In genomic region chr4:83587563-83587962, GRCm38 (mm10) we compare ENCODE assay signal across 19 mouse cellular contexts.
"Had no signal": no experiment of that assay in that cellular context is flagged by ENCODE, and none has a peak within 500 bp of the region (broad histone marks: within the 10 kb centered on the region; RNA-seq: fewer than 3 reads in every experiment).

No protein-coding gene starts in this region.

- H3K4me1 ChIP-seq: kidney, embryonic 15.5 days; liver, embryonic 13.5 days; midbrain, embryonic 12.5 days; midbrain, embryonic 15.5 days; neural tube, embryonic 12.5 days; neural tube, embryonic 15.5 days had no signal

- H3K27me3 ChIP-seq: kidney, embryonic 15.5 days; liver, embryonic 13.5 days; midbrain, embryonic 12.5 days; midbrain, embryonic 15.5 days; neural tube, embryonic 12.5 days; neural tube, embryonic 15.5 days had no signal

- H3K9me3 ChIP-seq: kidney, embryonic 15.5 days; liver, embryonic 13.5 days; midbrain, embryonic 12.5 days; midbrain, embryonic 15.5 days; neural tube, embryonic 12.5 days; neural tube, embryonic 15.5 days had no signal

- H3K9ac ChIP-seq: kidney, embryonic 15.5 days; liver, embryonic 13.5 days; midbrain, embryonic 12.5 days; midbrain, embryonic 15.5 days; neural tube, embryonic 12.5 days; neural tube, embryonic 15.5 days had no signal

- H3K36me3 ChIP-seq: kidney, embryonic 15.5 days; liver, embryonic 13.5 days; midbrain, embryonic 12.5 days; midbrain, embryonic 15.5 days; neural tube, embryonic 12.5 days; neural tube, embryonic 15.5 days had no signal

- H3K4me2 ChIP-seq: kidney, embryonic 15.5 days; liver, embryonic 13.5 days; midbrain, embryonic 12.5 days; midbrain, embryonic 15.5 days; neural tube, embryonic 12.5 days; neural tube, embryonic 15.5 days had no signal

- ATAC-seq: lung, postnatal 0 days; midbrain, embryonic 15.5 days had no signal

- H3K27ac ChIP-seq: kidney, embryonic 15.5 days; liver, embryonic 13.5 days; midbrain, embryonic 12.5 days; midbrain, embryonic 15.5 days; neural tube, embryonic 12.5 days; neural tube, embryonic 15.5 days; stomach, postnatal 0 days had no signal

- DNase-seq: kidney, adult 2 months; kidney, postnatal 10 days; kidney, postnatal 36 days; liver, embryonic 13.5 days; lung, adult 2 months; lung, postnatal 36 days; right cerebral cortex, adult 18-20 months; right cerebral cortex, postnatal 14 days; right cerebral cortex, postnatal 4 days; thymus, adult 2 months; thymus, postnatal 14 days; thymus, postnatal 4 days had no signal

- H3K4me3 ChIP-seq: kidney, embryonic 15.5 days; liver, embryonic 13.5 days; midbrain, embryonic 12.5 days; midbrain, embryonic 15.5 days; neural tube, embryonic 12.5 days; neural tube, embryonic 15.5 days had no signal
